Mouse (Mus musculus) adrenal gland, adult 18-20 months (tissue): ENCODE data around the gene Actr10. TPM values are rescaled to one million over a fixed set of nuclear protein-coding genes. Genes with fewer than 3 reads are reported as not detected.

Experiments
- DNase-seq, 2 experiments: peaks; one replicate each; pipeline ENCODE4 v3.0.0; 2021 to 2022; ENCODE audit warnings: low spot score in 2 of 2
- total RNA-seq, 2 experiments: library from RNA; stranded (reverse); gene quantifications; 1 replicate in 1 of 2; 2 replicates in 1 of 2; pipeline ENCODE4 v1.2.3; 2021

Gene Actr10
- total RNA-seq, 2 experiments from 2014 or later: 173 to 207 TPM

- DNase-seq: no peak
Measured at GRCm38 (mm10) chr12:70958640-70959039, 21.0 kb downstream of the Actr10 start.

GRCm38 (mm10) chr12:70967581-70967980 is 29.9 kb downstream of the Actr10 start:
- DNase-seq: no peak

- DNase-seq: peak; percentile 71 to 76
Measured at GRCm38 (mm10) chr12:70968141-70968790, 30.6 kb downstream of the Actr10 start.

GRCm38 (mm10) chr12:70968791-70969307 is 31.2 kb downstream of the Actr10 start:
- DNase-seq: peak; percentile 87 to 96

GRCm38 (mm10) chr12:70969485-70970184 is 32.0 kb downstream of the Actr10 start:
- DNase-seq: peak; percentile 30 to 34

- DNase-seq: no peak
Measured at GRCm38 (mm10) chr12:70973831-70974230, 36.2 kb downstream of the Actr10 start.

GRCm38 (mm10) chr12:70974441-70975266 is 37.0 kb downstream of the Actr10 start, which contains the start of gene Psma3:
Gene Psma3, plus strand, starts transcription at chr12:70974621.
- DNase-seq: peak; percentile 78 to 83

GRCm38 (mm10) chr12:70975406-70975805 is 37.7 kb downstream of the Actr10 start:
- DNase-seq: no peak

GRCm38 (mm10) chr12:70975891-70976290 is 38.2 kb downstream of the Actr10 start:
- DNase-seq: no peak

- DNase-seq: no peak
Measured at GRCm38 (mm10) chr12:70978345-70978744, 40.7 kb downstream of the Actr10 start.

GRCm38 (mm10) chr12:70984855-70985550 is 47.3 kb downstream of the Actr10 start:
- DNase-seq: no peak

GRCm38 (mm10) chr12:70997225-70997624 is 59.6 kb downstream of the Actr10 start:
- DNase-seq: no peak

- no peak for DNase-seq
Measured at GRCm38 (mm10) chr12:70999423-70999903, 61.8 kb downstream of the Actr10 start.

- no peak for DNase-seq
Measured at GRCm38 (mm10) chr12:71000344-71000743, 62.7 kb downstream of the Actr10 start.

- no peak for DNase-seq
Measured at GRCm38 (mm10) chr12:71001456-71001855, 63.8 kb downstream of the Actr10 start.

- no peak for DNase-seq
Measured at GRCm38 (mm10) chr12:71003760-71004426, 66.2 kb downstream of the Actr10 start.

GRCm38 (mm10) chr12:71006141-71006540 is 68.5 kb downstream of the Actr10 start:
- DNase-seq: no peak

GRCm38 (mm10) chr12:71006901-71007300 is 69.2 kb downstream of the Actr10 start:
- DNase-seq: no peak

GRCm38 (mm10) chr12:71009769-71010168 is 72.1 kb downstream of the Actr10 start:
- DNase-seq: no peak
